Mouse (Mus musculus) spleen, adult 12 weeks (tissue): ENCODE results near the gene Elane.

ENCODE experiments used
- DNase-seq: peaks from one replicate; pipeline ENCODE4 v3.0.0; 2022; ENCODE audit warnings: low spot score

Gene Elane

GRCm38 (mm10) chr10:79929967-79930825 lies 44.1 kb downstream of the Elane start:
- DNase-seq: no peak

- DNase-seq: no peak
These were observed 44.8 kb downstream of the Elane start for GRCm38 (mm10) chr10:79930826-79931186.

- DNase-seq: no peak
These were observed 45.8 kb downstream of the Elane start for GRCm38 (mm10) chr10:79931797-79932196.

- no peak for DNase-seq
These were observed 46.7 kb downstream of the Elane start for GRCm38 (mm10) chr10:79932736-79933135.

- no peak for DNase-seq
These were observed 47.2 kb downstream of the Elane start for GRCm38 (mm10) chr10:79933145-79933679.

- no peak for DNase-seq
These were observed 47.8 kb downstream of the Elane start for GRCm38 (mm10) chr10:79933861-79934260.

GRCm38 (mm10) chr10:79934272-79934721 lies 48.2 kb downstream of the Elane start:
- no peak for DNase-seq

- no peak for DNase-seq
These were observed 48.9 kb downstream of the Elane start for GRCm38 (mm10) chr10:79934794-79935569.

GRCm38 (mm10) chr10:79936284-79936910 lies 50.4 kb downstream of the Elane start:
- no peak for DNase-seq

- peak; percentile 82 for DNase-seq
These were observed 50.9 kb downstream of the Elane start for GRCm38 (mm10) chr10:79936911-79937441.
